Mouse (Mus musculus) large intestine, adult 2 months (tissue): ENCODE results near the gene Coa6. TPM values are rescaled to one million over a fixed set of nuclear protein-coding genes. Genes with fewer than 3 reads are reported as not detected.
A peak's percentile ranks its signal among the peaks of the same experiment; 100 is the strongest.
"Not testable (repeated sequence)": the region's sequence is repeated elsewhere in the genome, so short reads cannot be mapped to it uniquely, and the experiment has no call there.

ENCODE experiments used
- DNase-seq: peaks from one replicate; pipeline ENCODE4 v3.0.0-alpha.2; 2012; ENCODE audit warnings: low read depth, low spot score
- WGBS: fragments of 180-500 bp; shearing (Covaris S2); methylation state at CpG from one replicate; pipeline ENCODE4 v1.1.7; 2018; 5-methylcytosine and 5-hydroxymethylcytosine counted together
- polyA plus RNA-seq: library from polyadenylated mRNA; depleted of rRNA; stranded (reverse); fragments of >200 nt; gene quantifications from 2 replicates; pipeline ENCODE4 v1.2.3, GENCODE M21; 2012; rRNA removed

Gene Coa6
- 24.4 and 36.8 TPM in 2 replicates for polyA plus RNA-seq

DNA sequence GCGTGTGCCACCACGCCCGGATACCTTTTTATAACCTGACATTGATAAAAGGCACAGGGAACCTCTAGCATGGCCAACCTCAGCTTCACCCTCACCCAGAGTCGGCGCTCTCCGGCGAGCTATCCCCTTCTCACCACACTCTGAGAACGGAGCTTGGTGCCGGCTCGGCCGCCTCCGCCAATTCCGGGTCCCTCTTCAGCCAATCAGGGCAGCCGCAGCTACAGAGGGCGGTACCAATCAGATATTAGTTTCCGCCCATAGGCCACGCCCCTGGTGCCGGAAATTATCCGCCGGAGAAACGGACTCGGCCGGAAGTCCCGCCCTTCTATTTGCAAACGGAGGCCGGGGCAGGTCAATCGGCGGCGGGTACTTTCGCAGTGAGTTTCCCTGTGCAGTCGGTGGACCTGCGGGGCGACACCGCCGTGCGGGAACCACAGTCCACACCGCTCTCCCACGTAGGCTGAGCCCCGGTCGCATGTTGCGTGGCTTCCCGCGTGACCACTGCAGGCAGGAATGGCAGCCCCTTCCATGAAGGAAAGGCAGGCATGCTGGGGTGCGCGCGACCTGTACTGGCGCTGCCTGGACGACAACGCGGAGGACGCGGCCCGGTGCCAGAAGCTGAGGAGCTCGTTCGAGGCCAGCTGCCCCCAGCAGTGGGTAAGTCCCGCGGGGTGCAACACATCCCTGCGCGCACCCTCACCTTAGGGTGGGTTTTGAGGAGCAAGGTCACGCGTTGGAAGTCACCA is at the start of gene Coa6:
Gene Coa6 (plus strand): TSS at position 342 of the 746 bp plus-strand sequence.
- under 1% methylated on average over 61 of the region's 61 CpGs for WGBS
- peak; percentile 93 for DNase-seq

DNA sequence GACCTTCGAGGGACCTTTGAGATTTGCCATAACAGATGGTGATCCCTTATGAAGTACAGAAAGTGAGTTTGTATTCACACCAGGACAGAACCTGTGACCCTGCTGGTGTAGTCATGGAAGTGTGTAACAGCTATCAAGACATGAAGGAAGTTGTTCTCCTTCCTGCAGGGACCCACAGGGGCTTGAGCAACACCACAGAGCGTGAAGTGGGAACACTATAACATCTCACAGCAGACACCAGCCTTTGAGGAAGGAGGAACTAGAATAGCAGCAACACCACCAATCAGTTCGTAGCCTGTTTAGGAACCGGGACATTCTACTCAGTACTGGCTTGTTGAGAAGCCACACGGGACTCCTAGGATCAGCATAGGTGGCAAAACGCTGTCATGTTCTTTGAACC is 42.7 kb upstream of the Coa6 start:
- whole genome bisulfite sequencing: 77% methylated on average over 6 of the region's 6 CpGs

GRCm38 (mm10) chr8:126380141-126380540 is 42.2 kb upstream of the Coa6 start:
- 33% methylated on average over 2 of the region's 2 CpGs for WGBS
- no peak for DNase-seq

More for the DNA sequence above, 42.7 kb upstream of the Coa6 start:
- DNase-seq: no peak

DNA sequence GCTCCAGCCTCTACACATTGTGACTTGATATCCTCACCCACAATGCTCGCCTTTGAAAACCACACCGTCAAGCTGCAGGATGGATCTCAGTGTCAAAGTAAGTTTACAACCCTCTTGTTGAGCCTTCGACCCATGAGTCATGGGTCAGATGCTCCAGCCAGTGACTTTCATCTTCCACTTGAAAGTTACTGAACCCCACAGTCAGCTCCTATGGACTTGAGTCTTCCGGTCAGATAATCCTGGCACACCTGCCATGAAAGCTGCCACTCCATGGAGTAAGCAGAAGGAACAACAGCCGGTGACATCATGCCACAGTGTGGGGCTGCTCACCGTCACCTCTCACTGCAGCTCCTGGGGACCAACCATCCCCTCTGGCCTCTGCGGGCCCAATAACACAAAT is 41.0 kb upstream of the Coa6 start:
- no peak for DNase-seq
- 71% methylated on average over 7 of the region's 7 CpGs for WGBS

DNA sequence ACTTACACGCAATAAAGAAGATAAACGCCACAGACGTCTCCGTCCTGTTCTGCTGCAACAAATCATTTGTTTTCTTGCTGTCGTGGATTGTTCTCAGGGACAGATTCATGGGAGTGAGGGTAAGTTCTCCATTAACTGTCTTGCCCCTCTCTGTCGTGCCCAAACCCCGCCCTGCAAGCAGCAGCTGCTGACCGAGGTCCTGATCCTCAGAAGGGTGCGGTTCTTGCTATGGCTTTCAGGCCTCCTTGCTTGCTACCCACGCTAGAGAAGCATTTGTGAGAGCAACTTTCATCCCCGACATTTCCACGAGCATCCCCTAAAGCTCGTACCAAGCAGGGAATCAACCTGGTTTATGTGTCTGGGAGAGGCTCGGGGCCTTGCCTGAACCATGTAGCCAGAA is 40.1 kb upstream of the Coa6 start:
- 28% methylated on average over 14 of the region's 14 CpGs for WGBS
- DNase-seq: no peak

GRCm38 (mm10) chr8:126382749-126383148 is 39.6 kb upstream of the Coa6 start:
- 61% methylated on average over 5 of the region's 5 CpGs for WGBS
- DNase-seq: no peak

DNA sequence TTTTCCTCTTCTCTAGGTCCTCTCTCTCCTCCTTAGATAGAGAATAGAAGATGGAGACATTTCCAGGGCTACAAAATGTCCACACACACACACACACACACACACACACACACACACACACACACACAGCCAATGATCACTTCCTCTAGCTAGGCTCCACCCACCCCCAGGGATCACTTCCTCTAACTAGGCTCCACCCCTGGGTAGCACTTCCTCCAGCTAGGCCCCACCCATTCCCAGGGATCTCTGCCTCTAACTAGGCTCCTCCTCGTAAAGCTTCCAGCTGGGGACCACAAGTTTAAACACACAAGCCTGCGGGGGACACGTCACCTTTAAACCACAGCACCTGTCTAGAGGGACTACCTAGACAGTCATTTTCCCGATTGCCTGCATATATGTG is 34.7 kb upstream of the Coa6 start:
- WGBS: 64% methylated on average over 4 of the region's 4 CpGs
- DNase-seq: no peak

DNA sequence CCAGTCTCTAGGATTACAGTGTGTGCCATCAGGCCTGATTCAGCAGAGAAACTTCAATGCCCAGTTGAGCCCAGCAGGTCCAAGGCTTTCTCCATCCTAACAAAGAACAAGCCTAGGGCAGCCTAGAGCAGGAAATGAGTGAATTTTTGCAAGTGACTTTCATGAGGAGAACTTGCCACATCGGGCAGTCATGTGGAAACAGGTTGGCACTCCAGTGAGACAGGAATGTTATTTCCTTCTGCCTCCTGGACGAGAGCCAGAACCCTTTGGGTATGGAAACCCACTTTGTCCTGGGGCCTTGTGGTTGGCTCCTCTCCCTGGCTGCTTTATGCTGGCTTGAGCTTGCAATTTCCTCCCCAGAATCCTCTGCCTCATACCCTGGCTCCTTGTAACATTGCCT is 30.8 kb upstream of the Coa6 start:
- 33% methylated on average over 2 of the region's 2 CpGs for WGBS
- DNase-seq: no peak

DNA sequence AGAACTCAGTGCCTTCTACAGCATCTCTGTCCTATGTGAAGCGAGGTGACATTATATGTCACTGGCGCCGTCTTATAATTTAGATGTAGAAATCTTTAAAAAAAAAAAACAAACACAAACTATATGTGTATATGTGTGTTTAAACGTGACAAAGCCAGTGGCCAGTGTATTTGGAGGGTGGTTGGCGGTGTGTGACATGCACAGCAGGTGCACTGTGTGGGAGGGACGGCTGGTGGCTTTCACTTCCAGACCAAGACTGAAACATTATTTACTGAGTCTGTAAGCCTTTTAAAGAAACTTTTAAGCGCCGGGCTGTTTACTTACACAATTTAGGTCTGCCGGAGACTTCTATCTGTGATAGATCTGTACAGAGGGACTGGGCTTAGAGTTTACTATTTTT is 26.9 kb upstream of the Coa6 start:
- WGBS: 66% methylated on average over 9 of the region's 9 CpGs

DNA sequence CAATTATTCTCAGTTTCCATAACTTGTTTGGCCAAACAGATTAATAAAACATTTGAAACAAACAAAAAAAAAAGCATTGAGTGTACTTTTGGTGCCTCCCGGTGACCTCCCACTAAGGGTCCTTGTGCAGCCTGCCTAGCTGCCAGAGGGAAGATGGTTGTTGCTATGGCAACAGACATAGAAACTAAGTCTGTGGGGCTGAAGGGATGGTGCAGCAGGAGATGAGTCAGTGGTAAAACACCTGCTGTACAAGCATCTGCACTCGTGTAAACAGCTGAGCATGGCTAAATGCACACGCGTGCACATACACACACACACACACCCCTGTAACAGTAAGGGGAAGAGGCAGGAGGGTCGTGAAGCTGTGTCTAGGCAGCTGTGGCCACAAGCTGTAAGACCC is 26.4 kb upstream of the Coa6 start:
- no peak for DNase-seq
- WGBS: 68% methylated on average over 5 of the region's 5 CpGs

More for the DNA sequence above, 26.9 kb upstream of the Coa6 start:
- no peak for DNase-seq

DNA sequence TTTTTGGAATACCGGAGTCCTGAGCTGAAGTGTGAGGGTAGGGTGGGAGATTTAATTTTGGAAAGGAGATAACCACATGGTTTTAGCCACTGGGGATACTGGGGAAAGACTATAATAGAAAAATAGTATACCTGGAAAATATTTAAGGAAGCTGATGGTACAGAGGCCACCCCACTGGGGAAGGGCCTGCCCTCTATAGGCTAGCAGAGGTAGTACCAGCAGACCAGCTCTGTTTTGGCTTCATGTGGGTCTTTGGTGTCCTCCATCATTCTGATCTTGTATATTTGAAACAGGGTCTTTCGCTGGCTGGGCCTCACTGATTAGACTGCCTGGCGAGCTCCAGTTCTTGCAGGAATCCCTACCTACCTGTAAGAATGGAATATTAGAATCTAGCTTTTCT is 24.0 kb upstream of the Coa6 start:
- DNase-seq: no peak
- 74% methylated on average over 3 of the region's 3 CpGs for WGBS

GRCm38 (mm10) chr8:126404550-126404949 is 17.8 kb upstream of the Coa6 start:
- DNase-seq: not testable (repeated sequence)

GRCm38 (mm10) chr8:126405030-126405429 is 17.3 kb upstream of the Coa6 start:
- 72% methylated on average over 4 of the region's 4 CpGs for WGBS
- DNase-seq: no peak

- 72% methylated on average over 3 of the region's 3 CpGs for WGBS
- no peak for DNase-seq
These were observed 1.5 kb upstream of the Coa6 start for GRCm38 (mm10) chr8:126420834-126421233.

GRCm38 (mm10) chr8:126422920-126423300 is 595 bp downstream of the Coa6 start:
- peak; percentile 32 for DNase-seq
- WGBS: 2% methylated on average over 9 of the region's 9 CpGs

DNA sequence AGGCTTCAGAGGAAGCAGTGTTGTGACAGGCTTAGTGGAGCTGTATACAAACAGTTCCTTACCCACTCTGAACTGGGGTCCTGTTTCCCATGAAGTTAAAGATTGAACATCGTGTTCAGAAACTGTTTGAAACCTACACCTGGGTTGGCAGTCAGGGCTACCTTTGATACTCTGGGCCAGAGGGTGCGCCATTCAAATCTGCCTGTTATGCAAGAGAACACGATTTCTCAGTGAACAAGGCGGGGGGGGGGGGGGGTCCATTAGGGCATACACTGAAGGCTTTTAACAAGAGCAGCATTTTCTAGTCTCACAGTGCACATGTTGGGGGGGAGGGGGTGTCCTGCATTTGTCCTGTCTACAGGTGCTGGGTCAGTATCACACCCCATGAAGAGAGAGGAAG is 1.8 kb downstream of the Coa6 start:
- no peak for DNase-seq
- whole genome bisulfite sequencing: 74% methylated on average over 4 of the region's 4 CpGs

- WGBS: 67% methylated on average over 1 of the region's 1 CpGs
These were observed 2.6 kb downstream of the Coa6 start for GRCm38 (mm10) chr8:126424946-126425345.

DNA sequence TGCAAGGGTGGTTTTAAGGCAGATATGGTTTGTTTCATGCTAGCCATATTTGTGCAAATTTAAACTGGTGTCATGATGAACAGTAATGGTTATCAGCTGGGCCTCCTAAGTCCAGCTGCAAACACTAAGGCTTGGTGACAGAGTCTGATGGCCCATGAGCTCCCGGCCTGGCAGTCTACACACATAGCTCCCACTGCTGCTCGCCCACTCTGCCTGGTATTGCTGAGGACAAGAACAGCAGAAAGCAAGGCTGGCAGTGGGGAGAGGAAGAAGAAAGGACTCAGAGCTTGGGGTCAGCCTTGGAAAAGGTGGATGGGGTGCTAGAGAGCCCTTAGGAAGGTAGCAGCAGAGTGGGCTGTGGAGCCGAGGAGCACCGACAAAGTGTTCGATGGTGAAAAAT is 7.3 kb downstream of the Coa6 start:
- WGBS: 88% methylated on average over 5 of the region's 5 CpGs
- DNase-seq: no peak

More at GRCm38 (mm10) chr8:126424946-126425345, 2.6 kb downstream of the Coa6 start:
- no peak for DNase-seq

DNA sequence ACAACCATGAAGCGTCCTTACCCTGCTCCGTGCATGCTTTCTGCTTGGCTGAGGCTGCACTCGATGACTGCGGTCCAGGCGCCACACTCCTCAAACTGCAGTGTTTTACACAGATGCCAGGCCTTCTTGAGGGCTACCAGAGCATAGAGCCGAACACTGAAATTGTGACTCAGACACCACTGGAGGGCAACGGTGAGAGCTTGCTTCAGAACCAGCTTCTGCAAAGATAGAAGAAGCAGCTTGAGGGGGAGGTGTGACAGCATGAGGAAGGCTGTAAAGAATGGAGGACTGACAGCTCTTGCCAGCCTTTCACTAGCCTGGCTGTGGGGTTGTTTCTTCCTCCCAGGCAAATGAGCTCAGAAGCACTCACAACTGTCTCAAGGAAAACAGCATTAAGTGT is 11.5 kb downstream of the Coa6 start:
- DNase-seq: no peak
- 81% methylated on average over 7 of the region's 7 CpGs for WGBS

DNA sequence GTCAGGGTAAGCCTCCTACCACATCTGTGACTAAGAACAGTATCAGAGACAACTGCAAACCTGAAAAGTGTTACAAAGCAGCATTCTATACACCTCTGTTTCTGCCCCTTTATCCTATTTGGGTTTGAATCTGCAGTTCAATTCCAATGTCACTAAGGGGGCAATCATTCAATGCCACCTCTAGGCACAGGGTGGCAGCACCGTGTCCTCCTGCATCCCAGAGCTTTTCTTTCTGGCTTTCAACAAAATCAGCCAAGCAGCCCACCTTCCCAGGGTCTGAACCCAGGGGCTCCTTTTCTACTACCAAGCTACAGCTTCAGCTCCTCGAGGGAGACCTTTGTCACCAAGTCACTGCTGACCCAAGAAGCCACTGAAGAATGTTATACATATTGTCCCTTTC is 16.6 kb downstream of the Coa6 start:
- 75% methylated on average over 2 of the region's 2 CpGs for WGBS

GRCm38 (mm10) chr8:126451158-126451557 is 28.8 kb downstream of the Coa6 start:
- DNase-seq: no peak
- WGBS: 93% methylated on average over 8 of the region's 8 CpGs

More for the DNA sequence above, 16.6 kb downstream of the Coa6 start:
- no peak for DNase-seq

DNA sequence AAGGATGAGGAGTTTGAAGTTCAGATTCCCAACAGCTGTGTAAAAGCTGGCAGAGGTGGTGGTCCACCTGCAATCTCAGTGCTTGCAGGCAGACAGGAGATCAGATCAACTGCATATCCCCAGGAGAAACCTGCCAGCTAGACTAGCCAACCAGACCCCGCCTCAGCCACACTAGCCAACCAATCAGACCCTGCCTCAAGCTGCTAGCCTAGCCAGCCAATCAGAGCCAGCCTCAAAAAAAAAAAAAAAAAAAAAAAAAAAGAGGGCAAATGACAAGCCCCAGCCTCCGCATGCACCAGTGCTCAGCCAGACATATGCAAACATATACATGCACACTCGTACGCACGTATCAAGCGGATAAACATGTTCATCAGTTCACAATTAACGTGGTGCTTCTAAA is 33.1 kb downstream of the Coa6 start:
- 93% methylated on average over 7 of the region's 7 CpGs for WGBS
- DNase-seq: no peak
